Mouse (Mus musculus) frontal cortex, postnatal 14 days (tissue): ENCODE results near the gene Jsrp1.

ENCODE experiments used
- DNase-seq, 2 experiments: peaks; one replicate each; pipeline ENCODE4 v3.0.0; 2022; ENCODE audit warnings: low spot score in 2 of 2

Gene Jsrp1

DNA sequence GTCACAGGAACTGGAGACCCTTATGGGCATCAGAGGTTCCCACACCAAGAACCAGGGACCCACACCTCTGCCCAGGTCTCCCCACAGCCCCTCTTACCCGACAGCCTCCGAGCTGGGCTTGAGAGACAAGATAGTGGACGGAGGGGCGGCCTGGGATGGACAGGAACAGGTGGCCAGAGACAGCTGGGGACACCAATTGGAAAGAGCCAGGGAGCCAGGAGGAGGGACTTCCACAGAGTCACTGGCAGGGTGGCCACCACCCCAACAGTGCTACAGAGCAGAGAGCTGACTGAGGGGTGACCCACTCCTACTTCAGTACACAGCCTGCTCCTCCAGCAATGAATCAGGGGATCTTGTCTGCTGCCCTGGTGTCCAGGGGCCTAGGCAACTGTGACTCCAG lies at the start of gene Jsrp1:
Jsrp1 (minus strand) TSS at position 133 of the 400 bp plus-strand sequence.
- DNase-seq: no peak

DNA sequence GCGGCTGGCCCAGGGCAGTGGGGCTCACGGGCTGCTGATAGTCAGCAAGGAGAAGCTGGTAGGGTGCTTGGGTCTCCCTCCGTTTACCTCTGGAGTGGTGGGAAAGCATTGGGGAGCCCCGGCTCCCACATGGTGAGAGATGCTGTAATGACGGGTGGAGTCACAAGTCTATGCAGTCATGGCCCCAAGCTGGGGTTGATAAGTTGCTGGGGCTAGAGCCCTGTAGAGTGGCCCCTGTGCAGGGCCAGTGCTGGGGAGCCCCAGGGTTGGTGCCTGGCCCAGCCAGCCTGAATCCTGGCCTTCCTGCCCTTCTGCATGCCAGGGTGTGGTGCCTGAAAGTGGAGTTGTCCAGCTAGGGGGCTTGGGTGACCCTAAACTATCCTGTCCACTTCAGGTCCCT lies 49.0 kb upstream of the Jsrp1 start:
- no peak for DNase-seq

DNA sequence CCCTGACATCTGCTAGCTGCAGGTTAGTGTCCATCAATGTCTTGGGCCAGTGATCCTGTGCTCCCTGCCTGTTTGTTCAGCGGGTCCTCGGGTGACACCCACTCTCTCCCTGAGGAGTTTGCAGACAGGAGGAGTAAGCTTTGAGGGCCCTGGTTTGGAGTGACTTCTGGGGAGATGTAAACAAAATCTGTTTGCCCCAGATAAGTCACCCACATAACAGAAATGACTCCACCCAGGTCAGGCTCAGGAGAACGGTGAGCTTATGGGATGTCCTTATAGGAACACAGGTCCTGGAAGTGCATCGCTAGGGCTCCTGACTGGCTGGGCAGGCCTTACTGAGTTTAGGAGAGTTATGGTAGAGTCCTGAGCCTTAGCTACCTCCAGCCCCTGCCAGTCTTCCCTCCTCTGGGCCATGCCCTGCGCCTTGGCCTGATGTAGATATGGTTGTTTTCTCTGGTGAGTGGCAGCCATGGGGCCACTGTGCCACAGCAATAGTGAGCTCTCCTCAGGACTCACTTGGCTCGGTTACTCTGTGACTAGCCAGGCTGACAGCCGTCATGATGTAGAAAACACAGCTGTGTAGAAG lies 45.1 kb upstream of the Jsrp1 start:
- no peak for DNase-seq

DNA sequence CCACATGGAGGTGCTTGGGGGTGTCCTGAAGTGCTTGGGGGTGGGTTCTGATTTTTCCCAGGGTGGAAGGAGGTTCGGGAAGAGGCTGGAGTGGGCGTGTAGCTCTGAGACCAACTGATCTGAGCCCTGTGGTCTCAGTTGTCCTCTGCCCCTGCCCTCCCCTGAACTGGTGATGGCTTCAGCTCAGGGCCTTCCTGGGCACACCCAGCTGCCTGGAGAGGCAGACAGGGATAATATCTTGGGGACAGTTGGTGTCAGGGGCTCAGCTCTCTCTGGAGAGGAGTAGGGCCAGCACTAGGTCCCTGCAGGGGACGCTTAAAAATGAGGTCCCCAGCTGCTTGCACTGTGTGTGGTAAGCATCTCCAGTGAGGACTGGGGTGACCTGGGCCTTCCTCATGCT lies 44.5 kb upstream of the Jsrp1 start:
- no peak for DNase-seq

DNA sequence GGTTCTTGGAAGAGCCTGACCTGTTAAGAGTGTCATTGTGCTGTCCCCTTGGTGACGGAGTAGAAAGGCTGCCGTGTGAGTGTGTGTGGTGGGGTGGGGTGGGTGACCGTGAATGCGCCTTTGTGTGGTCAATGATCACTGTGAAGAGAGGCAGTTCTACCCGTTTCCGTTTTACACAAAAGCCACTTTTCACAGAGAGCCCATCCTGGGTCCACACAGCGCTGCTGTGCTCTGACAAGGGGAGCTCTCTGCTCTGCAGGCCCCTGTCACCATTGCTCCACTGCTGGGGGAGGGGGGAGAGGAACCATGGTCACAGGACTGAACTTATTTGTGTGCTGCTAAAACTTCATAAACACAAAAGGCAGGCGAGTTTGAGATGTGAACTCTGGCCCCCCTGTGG lies 44.1 kb upstream of the Jsrp1 start:
- no peak for DNase-seq

DNA sequence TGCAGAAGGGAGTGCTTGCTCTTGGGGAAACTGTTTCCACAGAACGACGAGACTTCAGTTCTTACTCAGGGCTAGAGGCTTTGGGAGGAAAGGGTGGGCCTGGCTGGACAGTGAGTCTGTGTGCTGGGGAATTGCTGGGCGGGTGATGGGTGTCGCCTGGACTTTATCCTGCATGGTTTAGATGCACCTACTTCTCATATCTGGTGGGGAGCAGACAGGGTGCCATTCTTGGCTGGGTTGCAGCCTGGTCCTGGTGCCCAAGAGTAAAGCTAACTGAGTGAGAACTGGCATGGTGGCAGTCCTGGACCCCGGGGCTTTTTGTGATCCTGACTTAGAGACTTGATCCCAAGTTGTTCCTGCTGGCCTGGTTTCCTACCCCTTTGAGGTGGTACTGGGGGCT lies 43.6 kb upstream of the Jsrp1 start:
- DNase-seq: no peak

DNA sequence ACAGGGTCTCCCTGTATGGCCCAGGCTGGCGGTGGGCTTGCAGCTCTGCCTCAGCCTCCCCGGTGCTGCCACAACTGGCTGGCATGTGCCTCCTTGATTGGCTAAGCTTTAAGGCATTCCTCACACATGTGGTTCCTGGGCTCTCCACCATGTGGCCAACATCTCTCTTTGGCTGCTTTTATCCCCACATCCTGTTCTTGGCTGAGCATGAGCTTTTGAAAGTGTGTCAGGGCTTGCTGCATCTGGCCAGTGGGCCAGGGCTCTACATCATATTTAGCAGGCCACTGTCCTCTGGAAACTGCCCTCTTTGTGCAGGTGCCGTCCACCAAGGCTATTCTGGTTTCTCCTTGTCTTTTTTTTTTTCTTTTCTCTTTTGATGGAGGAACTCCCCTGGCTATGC lies 43.0 kb upstream of the Jsrp1 start:
- no peak for DNase-seq

DNA sequence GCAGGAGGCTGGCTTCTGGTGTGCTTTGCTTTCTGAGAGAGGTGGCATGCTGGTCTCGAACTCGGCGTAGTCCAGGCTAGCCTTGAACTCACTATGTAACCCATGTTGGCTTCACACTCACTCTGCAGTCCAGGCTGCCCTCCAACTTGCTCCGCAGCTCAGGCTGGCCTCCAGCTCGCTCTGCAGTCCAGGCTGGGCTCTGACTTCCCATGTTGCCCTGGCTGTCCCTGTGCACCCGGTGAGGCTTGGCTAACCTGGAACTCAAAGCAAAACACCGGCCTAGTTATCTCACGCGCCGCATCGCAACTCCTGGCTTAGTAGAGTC lies 42.4 kb upstream of the Jsrp1 start:
- no peak for DNase-seq

DNA sequence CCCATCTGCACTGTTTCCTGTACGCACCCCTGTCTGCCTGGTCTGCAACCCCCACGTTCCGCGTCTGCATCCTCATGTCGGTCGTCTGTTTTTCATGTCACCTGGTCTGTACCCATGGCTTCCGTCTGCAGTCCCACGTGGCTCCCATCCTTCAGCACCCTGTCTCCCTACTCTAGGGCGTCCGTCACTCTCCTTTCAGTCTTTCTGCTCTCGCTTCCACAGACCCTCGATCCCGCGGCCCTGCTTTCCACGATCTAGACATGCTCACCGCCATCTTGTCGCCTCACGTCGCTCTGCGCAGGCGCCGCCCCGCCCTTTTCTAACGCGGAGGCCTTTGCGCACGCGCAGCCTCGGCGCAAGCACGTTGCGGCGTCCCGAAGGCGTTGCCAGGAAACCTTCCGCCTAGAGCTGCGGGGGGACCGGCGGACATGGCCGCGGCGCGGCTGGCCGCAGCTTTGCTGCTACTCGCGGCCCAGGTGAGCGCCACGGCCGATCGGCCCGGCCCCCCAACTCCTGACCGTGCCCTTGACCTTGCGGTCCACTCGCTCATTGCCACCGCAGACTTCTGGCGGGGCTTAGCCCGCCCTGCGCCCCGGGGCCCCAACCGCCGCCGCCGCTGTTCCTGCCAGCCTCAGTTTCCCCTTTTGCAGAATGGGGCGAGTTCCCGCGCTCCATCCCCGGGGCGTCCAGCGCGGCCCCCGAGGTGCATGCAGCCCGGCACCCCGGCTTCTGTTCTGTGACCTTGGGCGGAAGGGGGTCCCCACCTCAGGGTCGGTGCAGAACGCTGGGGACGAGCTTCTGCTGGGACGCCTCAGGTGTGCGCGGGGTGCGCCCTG lies 41.8 kb upstream of the Jsrp1 start, which contains the start of the genes Lsm7 and Sppl2b:
Lsm7 (minus strand) TSS at position 297 of the 836 bp plus-strand sequence.
Sppl2b (plus strand) TSS at position 363 of the 836 bp plus-strand sequence.
- DNase-seq: peak; percentile 91 to 96

DNA sequence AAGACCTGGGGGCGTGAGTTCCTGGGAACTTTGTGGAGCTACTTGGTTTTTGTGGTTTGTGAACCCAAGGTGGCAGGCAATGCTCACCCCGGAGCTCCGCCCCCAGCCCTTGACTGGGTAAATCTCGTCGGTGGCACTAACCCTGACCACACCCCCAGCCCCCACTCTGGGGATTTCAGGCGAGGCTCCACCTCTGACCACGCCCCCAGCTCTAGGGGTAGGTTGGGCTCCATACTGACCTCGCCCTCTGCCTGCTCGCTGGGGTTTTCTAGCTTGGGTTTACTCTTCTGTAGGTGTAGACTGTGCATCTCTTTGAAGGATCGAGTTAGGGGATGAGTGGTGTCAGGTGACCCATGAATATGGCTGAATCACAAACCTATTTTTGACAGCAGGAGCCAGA lies 35.3 kb upstream of the Jsrp1 start:
- no peak for DNase-seq

DNA sequence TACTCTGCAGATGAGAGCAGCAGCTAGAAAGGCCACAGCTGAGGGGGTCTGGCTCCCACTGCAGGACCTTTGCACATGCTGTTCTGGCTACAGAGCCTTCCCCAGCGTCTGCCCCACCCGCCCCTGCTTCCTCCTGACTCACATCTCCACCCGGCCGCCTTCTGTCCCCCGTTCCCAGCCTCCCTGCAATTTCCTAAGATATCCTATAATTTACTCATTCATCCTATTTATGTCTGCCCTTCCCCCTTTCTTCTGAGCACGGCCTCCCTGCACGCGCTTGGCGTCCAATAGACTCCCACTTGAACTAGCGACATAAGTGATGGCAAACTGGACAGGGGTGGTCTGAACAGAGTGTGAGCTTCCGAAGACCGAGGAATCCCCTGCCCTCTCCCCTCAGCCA lies 32.4 kb upstream of the Jsrp1 start:
- no peak for DNase-seq

DNA sequence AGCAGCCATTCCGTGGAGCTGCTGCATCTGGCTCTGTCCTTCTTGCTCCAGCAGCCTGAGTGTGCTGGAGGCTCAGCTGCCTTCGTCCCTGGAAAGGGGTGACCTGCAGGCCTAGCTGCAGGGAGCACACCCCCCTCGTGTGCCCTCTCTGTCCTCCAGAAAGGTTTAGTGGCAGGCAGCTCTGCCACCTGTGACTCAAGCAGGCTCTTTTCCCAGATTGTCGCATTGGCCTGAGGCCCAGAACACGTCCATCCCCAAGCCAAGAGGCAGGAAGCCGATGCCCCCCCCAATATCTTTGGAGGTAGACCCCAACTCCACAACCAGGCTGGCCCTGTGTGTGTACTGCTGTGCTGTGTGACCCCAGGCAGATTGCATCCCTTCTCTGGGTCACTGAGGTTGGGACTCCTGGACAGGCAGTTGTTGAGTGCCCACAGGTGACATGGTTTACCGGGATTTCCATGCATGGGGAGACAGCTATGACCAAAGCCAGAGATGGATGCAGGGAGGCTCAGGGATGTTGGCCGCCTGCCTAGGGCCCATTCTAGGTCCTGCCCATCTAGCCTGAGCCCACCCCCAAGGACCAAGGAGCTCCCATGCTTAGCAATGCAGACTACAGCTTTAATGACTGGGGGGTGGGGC lies 31.9 kb upstream of the Jsrp1 start:
- DNase-seq: no peak

DNA sequence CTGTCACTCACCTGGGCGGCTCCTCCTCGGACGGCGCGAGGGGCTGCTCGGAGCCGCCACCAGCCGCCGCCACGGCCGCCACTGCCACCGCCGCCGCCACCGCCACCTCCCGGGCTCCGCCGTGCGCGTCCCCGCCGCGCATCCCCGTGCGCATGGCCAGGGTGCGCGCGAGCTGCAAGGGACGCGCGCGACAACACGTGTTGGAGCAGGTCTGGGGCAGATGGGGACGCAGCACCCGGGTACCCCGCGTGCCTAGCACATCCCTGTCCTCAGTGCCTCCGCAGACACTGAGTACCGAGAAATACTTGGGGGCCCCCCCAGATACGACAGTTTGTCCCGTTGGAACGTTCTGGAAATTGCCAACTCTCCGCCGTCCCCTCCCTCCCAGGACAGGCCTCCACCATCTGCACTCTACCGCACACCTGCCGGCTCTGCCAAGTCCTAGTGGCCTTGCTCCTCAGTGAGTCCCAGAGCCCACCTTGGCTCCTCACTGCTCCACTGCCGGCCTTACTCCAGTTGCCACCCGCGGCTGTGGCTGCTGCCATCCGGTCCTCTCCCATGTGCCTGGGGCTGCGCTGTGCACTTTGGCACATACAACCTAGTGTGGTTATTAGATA lies 30.7 kb upstream of the Jsrp1 start, which contains the start of gene Lingo3:
Lingo3 (minus strand) TSS at position 109 of the 617 bp plus-strand sequence.
- DNase-seq: peak in 1 of 2 experiments; percentile 44

DNA sequence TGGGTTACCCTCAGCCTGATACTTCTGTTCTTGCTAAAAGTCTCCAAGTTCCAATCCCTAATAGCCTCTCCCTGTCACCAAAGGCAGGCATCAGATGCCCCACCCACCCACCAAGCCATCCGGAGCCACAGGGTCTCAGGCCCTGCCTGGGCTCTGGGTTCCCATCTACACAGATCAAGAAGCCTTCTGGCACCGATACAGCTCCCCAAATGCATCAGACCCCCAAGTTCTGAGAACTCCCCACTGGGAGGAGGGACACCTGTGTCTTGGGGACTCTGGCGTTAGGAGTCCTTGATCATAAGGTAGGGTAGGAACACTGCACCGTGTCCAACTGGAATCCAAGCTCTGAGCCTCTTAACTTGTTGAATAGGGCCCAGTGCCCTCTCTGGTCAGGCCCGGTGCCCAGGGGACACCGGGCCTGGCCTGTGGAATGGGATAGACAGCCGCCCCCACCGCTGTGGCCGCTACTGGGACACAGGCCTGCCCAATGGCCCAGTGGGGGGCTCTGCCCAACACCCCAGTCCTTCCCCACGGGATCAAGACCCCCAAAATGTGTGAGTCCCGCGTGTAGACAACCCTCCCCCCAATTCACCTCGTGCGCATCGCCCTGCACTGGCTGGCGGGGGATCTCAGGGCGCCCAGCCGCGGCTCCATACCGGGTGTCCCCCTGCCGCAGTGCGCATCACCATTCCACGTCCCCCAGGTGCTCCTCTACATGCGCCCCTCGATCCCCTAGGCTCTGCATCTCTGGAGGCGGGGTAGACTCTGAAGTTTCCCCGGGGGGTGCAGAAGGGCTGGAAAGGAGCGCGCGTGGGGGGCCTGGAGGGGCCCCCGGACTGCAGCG lies 30.0 kb upstream of the Jsrp1 start:
- DNase-seq: no peak

DNA sequence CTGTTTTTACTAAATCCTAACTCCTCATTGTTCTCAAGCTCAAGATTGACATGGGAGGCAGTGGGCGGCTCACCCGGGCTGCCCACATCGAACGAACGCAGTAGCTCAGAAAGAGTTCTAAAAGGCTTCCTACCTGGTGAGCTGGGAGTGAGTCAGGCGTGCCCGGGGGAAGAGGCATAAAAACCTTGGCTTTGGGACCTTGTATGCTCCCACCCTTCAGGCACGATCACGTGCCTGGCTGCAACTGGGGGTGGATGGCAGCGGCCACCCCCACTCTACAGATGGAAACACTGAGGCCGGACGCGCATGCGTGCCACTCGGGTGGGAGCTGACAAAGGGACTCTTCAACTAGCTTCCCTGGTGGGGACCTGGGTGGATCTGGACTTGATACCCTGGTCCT lies 29.0 kb upstream of the Jsrp1 start:
- DNase-seq: no peak

DNA sequence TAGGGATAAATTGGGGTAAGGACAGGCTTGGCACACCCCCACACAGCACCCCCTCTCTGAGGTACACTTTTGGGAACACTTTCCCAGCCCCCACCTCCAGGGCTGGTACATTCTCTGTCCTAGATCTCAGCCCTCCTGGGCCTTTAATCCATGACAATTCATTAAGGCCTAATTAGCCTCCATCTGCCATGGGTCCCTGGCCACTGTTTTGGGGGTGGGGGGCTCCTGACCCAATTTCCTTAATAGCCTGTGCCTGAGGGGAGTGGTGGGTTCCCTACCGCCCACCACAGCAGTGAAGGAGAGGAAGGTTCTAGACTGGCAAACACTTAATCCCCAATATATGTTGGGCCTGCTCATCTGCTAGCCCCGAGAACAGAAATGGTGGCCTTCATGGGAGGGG lies 28.4 kb upstream of the Jsrp1 start:
- DNase-seq: no peak

DNA sequence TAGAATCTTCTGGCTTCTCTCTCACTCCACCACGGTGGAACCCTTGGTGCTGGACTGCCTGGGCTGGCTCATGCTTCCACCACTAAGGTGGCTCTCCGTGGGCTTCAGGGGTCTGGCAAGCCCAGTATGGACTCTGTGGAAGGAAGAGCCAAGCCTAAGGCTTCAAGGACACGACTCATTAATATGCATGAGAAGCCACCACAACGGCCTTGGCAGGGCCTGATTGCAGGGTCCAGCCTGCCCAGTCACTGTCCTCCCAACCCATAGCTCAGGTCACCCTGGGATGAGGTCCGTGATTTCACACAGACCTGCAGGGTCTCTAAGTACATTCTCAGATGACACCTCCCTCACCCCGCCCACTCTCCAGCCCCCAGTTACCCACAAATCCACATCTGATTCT lies 26.6 kb upstream of the Jsrp1 start:
- no peak for DNase-seq

DNA sequence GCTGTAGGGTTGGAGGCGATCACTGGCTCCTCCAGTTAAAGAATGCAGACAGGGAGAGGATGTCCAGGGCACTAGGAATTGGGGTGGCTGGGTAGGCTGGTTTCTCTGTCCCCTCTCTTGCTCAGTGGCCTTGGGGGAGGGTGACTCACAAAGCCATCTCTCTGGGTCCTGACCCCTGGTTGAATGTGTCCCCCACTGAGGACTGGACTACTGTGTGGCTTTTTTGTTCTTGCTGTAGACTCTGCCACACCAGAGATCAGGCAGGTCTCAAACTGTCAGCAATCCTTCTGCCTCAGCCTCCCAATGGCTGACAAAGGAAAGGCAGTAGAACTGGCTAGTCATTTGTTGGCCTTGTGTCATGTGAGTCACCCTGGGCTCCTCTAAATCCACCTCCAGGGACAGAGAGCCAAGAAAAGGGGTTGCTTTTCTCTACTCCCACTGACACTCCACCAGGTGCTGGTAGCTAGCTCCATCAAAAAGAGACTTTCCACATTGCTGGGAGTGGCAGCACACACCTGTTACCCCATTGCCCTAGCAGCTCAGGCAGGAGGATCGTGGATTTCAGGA lies 25.1 kb upstream of the Jsrp1 start:
- no peak for DNase-seq

DNA sequence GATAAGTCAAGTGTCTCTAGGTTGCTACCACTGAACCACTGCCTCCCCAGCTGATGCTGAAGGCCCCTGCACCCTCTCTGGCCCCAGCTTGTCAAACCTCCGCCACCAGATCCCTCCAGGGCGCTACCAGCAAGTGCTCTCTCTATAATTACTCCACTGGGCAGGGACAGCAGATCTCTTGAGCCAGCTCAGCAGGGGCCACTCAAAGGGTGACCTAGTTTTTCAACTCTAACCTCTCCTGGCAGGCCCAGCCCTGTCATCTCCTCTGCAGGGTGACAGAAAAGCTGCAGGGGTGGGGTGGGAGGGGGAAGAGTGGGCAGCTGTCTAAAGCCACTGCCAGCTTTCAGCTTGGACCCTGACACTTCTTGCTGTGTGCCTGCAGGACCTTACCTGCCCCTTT lies 24.5 kb upstream of the Jsrp1 start:
- no peak for DNase-seq

DNA sequence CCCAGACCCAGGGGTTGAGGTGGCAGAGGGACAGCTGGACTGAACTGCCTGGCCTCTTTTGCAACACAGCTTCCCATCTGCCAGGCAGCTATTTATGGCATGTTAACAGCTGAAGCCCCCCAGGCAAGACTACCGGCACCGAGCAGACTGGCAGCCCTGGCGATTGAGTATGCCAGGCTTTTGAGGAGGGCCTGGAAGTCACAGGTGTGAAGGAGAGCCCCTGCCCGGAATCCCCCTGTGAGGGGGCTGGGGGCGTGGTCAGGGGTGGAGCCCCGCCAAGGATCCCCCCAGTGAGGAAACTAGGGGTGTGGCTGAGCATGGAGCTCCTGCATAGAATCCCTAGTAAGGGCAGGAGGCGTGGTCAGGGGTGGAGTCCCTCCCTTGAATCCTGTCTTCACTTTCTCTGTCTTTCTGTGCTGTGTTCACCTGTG lies 23.7 kb upstream of the Jsrp1 start:
- DNase-seq: no peak

DNA sequence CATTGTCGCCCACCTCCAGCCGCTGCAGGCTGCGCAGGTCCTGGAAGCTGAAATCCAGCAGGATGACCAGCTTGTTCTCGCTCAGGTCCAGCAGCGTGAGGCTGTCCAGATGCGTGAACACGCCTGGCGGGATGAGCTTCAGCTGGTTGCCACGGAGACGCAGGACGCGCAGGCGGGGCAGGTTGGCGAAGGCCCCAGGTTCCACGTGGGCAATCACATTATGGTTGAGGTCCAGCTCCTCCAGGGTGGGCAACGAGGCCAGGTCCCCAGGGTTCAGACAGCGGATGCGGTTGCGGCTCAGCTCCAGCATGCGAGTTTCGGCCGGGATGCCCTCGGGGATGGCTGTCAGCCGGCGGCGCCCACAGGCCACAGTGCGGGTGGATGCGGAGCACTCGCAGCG lies 22.3 kb upstream of the Jsrp1 start:
- no peak for DNase-seq
